Mouse (Mus musculus) embryonic fibroblast, embryonic 13.5 days (primary cell): ENCODE data around the gene Cfap157.

Experiments used
- CTCF ChIP-seq: IDR thresholded peaks from 2 replicates; pipeline ENCODE4 v1.5.1; 2011; ENCODE audit warnings: mild to moderate bottlenecking, control low read depth, low read length, moderate library complexity, borderline replicate concordance; ENCODE audit not compliant: insufficient read depth
- POLR2A ChIP-seq: IDR thresholded peaks from 2 replicates; pipeline ENCODE4 v1.6.1; 2011; ENCODE audit warnings: low read depth, mild to moderate bottlenecking, control low read depth, low read length, moderate library complexity

- no peak for TF ChIP-seq POLR2A
- no peak; the same call in 1 of the 2 replicates for TF ChIP-seq CTCF
Observed at GRCm38 (mm10) chr2:32763353-32763752, 20.9 kb downstream of the Cfap157 start.
